Mouse (Mus musculus) erythroblast, embryonic 14.5 days (primary cell): Measurements from ENCODE around the gene Adamts10. TPM values are rescaled to one million over a fixed set of nuclear protein-coding genes. Genes with fewer than 3 reads are reported as not detected.

Source experiments
- H3K27me3 ChIP-seq: 2 replicates; pipeline ENCODE4 v1.6.1; 2012; ENCODE audit warnings: inconsistent platforms; ENCODE audit not compliant: control insufficient read depth
- H3K36me3 ChIP-seq: 2 replicates; pipeline ENCODE4 v1.6.1; 2012; ENCODE audit warnings: mild to moderate bottlenecking, inconsistent platforms; ENCODE audit not compliant: control insufficient read depth
- H3K4me1 ChIP-seq: 2 replicates; pipeline ENCODE4 v1.6.1; 2012; ENCODE audit warnings: inconsistent platforms; ENCODE audit not compliant: control insufficient read depth
- H3K4me3 ChIP-seq: replicated peaks from 2 replicates; pipeline ENCODE3; 2012; ENCODE audit warnings: moderate library complexity, mild to moderate bottlenecking, inconsistent platforms
- H3K9me3 ChIP-seq: 2 replicates; pipeline ENCODE4 v1.6.1; 2012; ENCODE audit warnings: low read length, inconsistent platforms, mixed read lengths; ENCODE audit not compliant: control insufficient read depth
- GATA1 ChIP-seq: IDR thresholded peaks from 2 replicates; pipeline ENCODE4 v1.6.1; 2012; ENCODE audit warnings: low read length, inconsistent platforms, mixed read lengths
- TAL1 ChIP-seq: IDR thresholded peaks from 3 replicates; pipeline ENCODE4 v1.6.1; 2012; ENCODE audit warnings: low read length, inconsistent platforms, mixed read lengths
- polyA plus RNA-seq: library from polyadenylated mRNA; stranded (reverse); fragments of >175 nt; gene quantifications from 2 replicates; pipeline ENCODE4 v1.2.3, GENCODE M21; 2012

The Adamts10 gene
- polyA plus RNA-seq, 1 experiment = 0.12 TPM

DNA sequence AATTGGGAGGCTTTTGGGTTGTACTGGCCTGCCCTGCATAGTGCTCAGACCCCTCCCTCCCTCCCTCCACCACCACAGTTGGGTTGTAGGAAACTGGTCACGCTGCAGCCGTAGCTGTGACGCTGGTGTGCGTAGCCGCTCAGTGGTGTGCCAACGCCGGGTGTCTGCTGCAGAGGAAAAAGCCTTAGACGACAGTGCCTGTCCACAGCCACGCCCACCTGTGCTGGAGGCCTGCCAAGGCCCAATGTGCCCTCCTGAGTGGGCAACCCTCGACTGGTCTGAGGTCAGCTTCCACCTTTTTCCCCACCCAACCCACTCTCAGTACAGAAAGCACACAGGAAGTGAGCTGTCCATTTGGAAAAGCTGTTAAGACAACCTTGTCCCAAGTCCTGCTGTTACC is 26.4 kb downstream of the Adamts10 start:
- no peak for TF ChIP-seq GATA1
- TF ChIP-seq TAL1 = no peak
- H3K4me3 ChIP-seq = no peak overlapping the region
- no peaks in the 10 kb centered on the region for H3K4me1 ChIP-seq

GRCm38 (mm10) chr17:33552113-33552512 is 28.1 kb downstream of the Adamts10 start:
- Histone ChIP-seq H3K4me3 (no peak overlapping the region), H3K36me3 (peaks cover 2% of the 10 kb centered on the region; the same call in 1 of the 2 replicates), H3K9me3 (no peaks in the 10 kb centered on the region), H3K27me3 (no peaks in the 10 kb centered on the region), H3K4me1 (no peaks in the 10 kb centered on the region)
- TF ChIP-seq GATA1 (no peak), TAL1 (no peak)

More for the DNA sequence above, 26.4 kb downstream of the Adamts10 start:
- H3K9me3 ChIP-seq = no peaks in the 10 kb centered on the region
- peaks cover 2% of the 10 kb centered on the region; the same call in 1 of the 2 replicates for H3K36me3 ChIP-seq
- H3K27me3 ChIP-seq = no peaks in the 10 kb centered on the region

GRCm38 (mm10) chr17:33552964-33553363 is 29.0 kb downstream of the Adamts10 start:
- H3K4me1 ChIP-seq = no peaks in the 10 kb centered on the region

GRCm38 (mm10) chr17:33554536-33554935 is 30.5 kb downstream of the Adamts10 start:
- no peak overlapping the region for H3K4me3 ChIP-seq
- no peaks in the 10 kb centered on the region for H3K4me1 ChIP-seq
- no peaks in the 10 kb centered on the region for H3K27me3 ChIP-seq
- TF ChIP-seq TAL1 = no peak
- no peak for TF ChIP-seq GATA1
- H3K9me3 ChIP-seq = no peaks in the 10 kb centered on the region
- peaks cover 2% of the 10 kb centered on the region; the same call in 1 of the 2 replicates for H3K36me3 ChIP-seq

More at GRCm38 (mm10) chr17:33552964-33553363, 29.0 kb downstream of the Adamts10 start:
- H3K4me3 ChIP-seq = no peak overlapping the region
- no peaks in the 10 kb centered on the region for H3K27me3 ChIP-seq
- no peaks in the 10 kb centered on the region for H3K9me3 ChIP-seq
- H3K36me3 ChIP-seq = peaks cover 2% of the 10 kb centered on the region; the same call in 1 of the 2 replicates
- TF ChIP-seq TAL1 (no peak), GATA1 (no peak)

GRCm38 (mm10) chr17:33555223-33555855 is 31.3 kb downstream of the Adamts10 start, which contains the start of gene Myo1f:
Myo1f (plus strand) TSS chr17:33555707.
- Histone ChIP-seq H3K36me3 (peaks cover 2% of the 10 kb centered on the region; the same call in 1 of the 2 replicates), H3K4me1 (no peaks in the 10 kb centered on the region), H3K27me3 (no peaks in the 10 kb centered on the region), H3K9me3 (no peaks in the 10 kb centered on the region), H3K4me3 (no peak within 1 kb of the TSS)
- TF ChIP-seq TAL1 (no peak), GATA1 (no peak)

GRCm38 (mm10) chr17:33557922-33558321 is 33.9 kb downstream of the Adamts10 start:
- Histone ChIP-seq H3K4me3 (no peak overlapping the region), H3K9me3 (no peaks in the 10 kb centered on the region), H3K27me3 (no peaks in the 10 kb centered on the region), H3K36me3 (no peaks in the 10 kb centered on the region), H3K4me1 (no peaks in the 10 kb centered on the region)
- TF ChIP-seq TAL1 (no peak), GATA1 (no peak)

DNA sequence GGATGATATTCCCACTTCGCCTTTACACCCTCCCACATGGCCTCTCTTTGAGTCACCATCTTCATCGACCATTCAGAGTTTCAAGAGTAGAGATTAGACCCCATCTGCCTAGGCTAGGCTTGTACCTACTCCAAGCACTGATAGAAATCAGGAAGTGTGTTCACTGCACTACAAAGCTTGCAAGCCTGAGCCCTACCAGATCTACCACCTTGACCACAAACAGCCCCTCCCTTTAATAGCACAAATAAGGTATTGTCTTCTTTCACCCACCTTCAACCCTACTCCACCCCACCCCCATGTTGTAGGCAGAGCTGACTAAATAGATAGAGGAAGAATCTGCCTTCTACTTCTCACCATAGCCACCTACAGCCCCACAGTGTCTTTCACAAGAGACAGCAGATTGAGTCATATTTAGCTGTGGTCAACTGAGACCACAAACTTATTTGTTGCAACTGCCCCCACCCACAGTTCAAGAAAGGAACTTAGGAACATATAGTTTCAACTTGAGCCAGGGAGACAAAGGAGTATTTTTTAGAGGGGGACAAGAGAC is 39.6 kb downstream of the Adamts10 start:
- no peaks in the 10 kb centered on the region for H3K27me3 ChIP-seq
- TF ChIP-seq GATA1 = no peak
- TF ChIP-seq TAL1 = no peak
- no peaks in the 10 kb centered on the region for H3K9me3 ChIP-seq
- no peaks in the 10 kb centered on the region for H3K36me3 ChIP-seq
- no peak overlapping the region for H3K4me3 ChIP-seq
- no peaks in the 10 kb centered on the region for H3K4me1 ChIP-seq

DNA sequence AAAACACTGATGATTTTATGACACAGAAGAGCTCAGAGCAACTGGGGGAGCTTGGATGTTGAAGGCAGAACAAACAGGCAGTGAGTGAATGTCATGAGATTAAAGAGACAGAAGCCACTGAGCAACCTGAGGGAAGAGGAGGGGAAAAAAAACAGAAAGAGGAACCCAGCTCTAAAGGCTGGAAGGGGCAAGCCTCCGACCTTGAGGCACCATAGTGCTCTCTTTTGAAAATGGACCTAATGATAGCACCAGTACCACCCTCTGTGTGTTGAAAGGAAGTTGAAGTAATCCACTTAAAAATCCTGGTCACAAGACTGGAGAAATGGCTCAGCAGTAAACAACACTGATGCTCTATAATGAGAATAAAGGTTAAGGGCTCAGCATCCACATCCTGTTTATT is 40.6 kb downstream of the Adamts10 start:
- H3K36me3 ChIP-seq = no peaks in the 10 kb centered on the region
- no peaks in the 10 kb centered on the region for H3K9me3 ChIP-seq
- no peaks in the 10 kb centered on the region for H3K4me1 ChIP-seq
- no peaks in the 10 kb centered on the region for H3K27me3 ChIP-seq
- no peak overlapping the region for H3K4me3 ChIP-seq
- no peak for TF ChIP-seq TAL1
- no peak for TF ChIP-seq GATA1

DNA sequence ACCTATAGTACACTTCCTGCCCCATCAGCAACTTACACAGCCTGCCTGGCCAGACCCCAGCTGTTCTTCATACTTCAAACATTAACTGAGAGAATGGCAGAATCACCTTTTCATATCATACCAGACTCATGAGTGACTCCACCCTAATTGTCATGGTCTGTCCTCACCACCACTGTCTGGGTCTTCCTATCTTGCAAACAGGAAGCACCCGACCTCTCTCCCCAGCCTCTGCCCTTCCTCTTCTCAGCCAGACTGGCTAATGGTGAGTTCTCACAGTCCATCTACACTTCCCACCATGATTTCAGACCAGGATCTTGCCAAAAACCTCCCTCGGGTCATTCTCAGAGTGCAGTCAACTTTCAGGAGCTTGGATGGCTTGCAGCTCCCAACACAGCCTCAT is 42.2 kb downstream of the Adamts10 start:
- Histone ChIP-seq H3K4me1 (no peaks in the 10 kb centered on the region), H3K9me3 (no peaks in the 10 kb centered on the region)
- no peak for TF ChIP-seq TAL1
- TF ChIP-seq GATA1 = no peak

More for the DNA sequence above, 42.2 kb downstream of the Adamts10 start:
- Histone ChIP-seq H3K4me3 (no peak overlapping the region), H3K36me3 (no peaks in the 10 kb centered on the region), H3K27me3 (no peaks in the 10 kb centered on the region)
